Mouse (Mus musculus): ENCODE measurements around the gene Rab11fip4.

The Rab11fip4 gene

DNA sequence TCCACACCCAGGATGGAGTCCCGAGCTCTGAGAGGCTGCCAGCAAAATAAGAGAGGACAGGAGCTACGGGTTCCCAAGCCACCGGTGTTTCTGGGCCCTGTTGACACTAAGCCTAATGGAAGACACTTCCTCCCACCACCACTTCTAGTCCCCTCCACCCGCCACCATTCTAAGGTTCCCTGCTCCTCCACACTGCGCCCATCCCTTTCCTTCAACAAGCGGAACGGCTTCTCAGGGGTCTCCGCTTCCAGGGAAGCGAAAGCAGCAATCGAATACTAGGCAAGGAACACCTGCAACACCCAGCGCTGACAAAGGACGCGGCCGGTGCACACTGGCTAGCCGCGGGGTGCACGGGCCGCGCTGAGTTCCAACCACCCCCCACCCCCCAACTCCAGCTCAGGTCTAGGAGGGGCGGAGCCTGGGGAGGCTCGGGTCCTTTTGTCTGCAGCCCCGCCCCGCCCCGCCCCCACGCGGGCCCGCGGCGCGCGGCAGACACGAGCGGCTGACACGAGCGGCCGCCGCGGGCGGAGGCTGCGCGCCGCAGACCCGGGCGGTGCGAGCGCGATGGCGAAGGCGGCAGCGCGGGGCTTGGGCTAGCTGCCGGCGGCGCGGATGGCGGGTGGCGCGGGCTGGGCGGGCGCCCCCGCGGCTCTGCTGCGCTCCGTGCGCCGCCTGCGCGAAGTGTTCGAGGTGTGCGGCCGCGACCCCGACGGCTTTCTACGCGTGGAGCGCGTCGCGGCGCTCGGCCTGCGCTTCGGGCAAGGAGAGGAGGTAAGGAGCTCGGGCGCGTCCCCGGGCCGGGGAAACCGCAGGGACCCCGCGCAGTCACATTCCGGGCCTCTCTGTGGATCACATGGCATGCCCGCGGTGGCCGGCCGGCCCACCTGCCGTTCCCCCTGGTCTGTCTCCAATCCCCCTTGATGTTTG is at the start of gene Rab11fip4:
TSS of gene Rab11fip4 (plus strand) at position 549 of the 927 bp plus-strand sequence.
- DNase-seq (ENCODE audit: low spot score) = no peak

DNA sequence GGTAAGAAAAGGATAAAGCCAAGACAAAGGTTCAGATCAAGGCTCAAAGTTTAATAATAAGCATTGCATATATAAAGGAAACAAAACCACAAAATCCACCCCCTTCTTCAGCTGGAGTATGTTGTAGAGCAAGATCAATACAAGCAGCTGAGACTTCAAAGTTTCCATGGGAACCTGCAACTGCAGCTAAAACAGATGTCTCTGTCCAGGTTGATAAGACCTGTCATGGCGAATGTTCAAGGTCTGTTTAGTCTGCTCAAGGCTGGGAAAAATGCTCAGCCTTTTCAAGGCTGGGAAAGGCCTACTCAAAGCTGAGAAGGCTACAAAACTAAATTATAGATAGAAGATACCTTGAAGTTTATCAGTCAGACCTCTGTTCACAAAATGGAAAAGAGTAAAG is 38.4 kb upstream of the Rab11fip4 start:
- peak; percentile 5 for DNase-seq (ENCODE audit: low spot score)

DNA sequence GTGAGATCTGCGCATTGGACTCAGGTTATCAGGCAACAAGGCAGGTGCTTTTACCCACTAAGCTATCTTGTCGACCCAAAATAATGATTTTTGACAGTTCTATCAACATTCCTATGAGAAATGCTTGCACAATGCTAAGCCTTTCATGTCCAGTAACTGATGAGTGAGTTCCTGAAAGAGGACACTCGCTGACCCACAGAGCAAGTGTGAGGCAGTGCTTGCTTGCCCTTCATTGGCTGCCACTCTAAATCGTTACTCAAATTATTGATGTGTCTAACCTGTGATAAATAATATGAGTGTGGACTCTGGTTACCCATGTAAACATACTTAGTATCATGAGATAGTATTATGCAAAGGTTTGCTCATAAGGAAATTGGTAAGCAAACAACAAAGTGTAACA is 30.5 kb upstream of the Rab11fip4 start:
- DNase-seq (ENCODE audit: low spot score) = no peak

DNA sequence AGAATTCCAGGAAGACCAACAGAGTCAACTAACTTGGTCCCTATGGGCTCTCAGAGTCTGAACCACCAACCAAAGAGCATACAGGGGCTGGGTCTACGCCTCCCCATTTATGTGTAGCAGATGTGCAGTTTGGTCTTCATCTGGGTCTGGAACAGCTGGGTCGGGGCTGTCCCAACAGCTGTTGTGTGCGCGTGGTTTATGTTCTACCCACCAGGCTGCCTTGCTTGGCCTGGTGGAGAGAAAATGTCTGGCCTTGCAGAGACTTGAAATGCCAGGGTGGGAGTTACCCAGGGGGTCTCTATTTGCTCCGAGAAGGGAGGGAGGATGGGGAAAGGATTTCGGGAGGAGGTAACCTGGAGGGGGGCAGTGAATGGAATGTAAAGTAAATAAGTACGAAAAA is 27.5 kb upstream of the Rab11fip4 start:
- no peak for DNase-seq (ENCODE audit: low spot score)

DNA sequence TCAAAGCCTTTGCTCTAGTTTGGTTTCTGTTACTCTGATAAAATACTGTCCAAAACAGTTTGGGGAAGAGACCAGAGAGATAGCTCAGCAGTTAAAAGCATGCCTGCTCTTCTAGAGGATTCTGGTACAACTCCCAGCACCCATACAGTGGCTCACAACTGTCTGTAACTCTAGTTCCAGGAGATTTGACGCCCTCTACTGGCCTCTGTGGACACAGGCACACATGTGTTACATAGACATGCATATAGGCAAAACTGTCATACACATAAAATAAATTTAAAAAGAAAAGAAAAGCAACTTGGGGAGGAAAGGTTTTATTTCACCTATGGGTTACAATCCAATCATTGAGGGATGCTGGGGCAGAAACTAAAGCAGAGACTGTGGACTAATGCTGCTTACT is 24.1 kb upstream of the Rab11fip4 start:
- DNase-seq (ENCODE audit: low spot score) = no peak

DNA sequence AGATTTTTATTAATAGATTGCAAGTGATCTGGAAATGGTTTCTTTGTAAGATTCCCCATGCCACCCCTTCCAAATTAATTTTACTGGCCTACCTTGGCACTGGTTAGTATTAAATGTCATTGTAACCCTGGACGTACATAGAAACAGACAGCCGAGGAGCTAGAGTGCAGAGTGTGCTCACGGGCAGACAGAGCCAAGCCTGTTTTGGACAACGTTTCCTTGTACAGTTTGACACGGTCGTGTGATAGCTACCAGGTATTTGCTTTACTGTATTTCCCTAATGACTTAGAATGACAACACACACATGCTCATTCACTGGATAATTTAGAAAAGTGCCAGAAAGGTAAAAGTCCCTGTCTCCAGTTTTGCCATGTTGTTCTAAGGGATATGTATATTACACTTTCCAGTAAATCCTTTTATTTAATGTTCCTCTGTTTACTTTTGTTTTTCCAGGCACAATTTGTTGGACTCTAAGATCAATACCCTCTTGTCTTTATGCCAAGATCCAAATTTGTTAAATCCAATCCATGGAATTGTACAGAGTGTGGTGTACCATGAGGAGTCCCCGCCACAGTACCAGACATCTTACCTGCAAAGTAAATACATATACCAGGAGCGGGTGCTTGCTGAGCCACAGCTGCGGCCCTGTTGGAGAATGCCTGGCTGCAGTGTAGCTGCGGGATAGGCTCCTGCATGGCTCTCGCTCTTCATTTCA is 22.7 kb upstream of the Rab11fip4 start:
- no peak for DNase-seq (ENCODE audit: low spot score)

DNA sequence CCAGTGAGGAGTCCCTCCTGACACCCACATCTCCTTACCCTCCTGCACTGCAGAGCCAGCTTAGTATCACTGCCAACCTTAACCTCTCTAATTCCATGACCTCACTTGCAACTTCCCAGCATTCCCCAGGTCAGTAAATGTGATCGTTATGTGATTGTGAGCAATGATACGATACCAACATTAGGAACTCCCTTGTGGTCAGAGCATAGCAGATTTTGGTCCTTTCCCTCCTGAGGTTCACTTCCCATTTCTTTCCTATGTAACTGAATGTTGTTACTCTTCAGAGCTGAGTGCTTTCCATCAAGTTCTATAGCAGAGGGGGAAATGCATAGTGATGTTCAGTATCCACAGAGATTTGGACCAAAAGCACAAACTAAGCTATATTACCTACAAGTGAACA is 20.7 kb upstream of the Rab11fip4 start:
- no peak for DNase-seq (ENCODE audit: low spot score)

DNA sequence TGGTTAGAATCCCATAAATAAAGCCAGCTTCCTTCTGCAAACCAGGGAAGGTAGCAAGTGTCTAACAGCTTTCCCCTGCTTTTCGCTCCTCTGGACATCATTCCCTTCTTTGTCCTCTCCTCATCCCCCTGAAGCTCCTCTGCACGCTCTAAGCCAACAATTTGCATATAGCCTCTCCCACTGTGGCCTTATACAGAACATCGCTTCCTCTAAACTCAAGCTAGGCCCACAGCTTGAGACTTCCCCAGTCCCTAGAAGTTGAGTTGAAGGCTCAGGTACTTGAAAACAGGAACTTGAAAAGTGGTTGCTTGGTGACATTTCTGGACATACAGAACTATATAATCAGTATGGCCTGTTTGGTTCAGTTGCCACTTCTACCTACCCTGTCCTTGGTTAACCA is 17.2 kb upstream of the Rab11fip4 start:
- no peak for DNase-seq (ENCODE audit: low spot score)

DNA sequence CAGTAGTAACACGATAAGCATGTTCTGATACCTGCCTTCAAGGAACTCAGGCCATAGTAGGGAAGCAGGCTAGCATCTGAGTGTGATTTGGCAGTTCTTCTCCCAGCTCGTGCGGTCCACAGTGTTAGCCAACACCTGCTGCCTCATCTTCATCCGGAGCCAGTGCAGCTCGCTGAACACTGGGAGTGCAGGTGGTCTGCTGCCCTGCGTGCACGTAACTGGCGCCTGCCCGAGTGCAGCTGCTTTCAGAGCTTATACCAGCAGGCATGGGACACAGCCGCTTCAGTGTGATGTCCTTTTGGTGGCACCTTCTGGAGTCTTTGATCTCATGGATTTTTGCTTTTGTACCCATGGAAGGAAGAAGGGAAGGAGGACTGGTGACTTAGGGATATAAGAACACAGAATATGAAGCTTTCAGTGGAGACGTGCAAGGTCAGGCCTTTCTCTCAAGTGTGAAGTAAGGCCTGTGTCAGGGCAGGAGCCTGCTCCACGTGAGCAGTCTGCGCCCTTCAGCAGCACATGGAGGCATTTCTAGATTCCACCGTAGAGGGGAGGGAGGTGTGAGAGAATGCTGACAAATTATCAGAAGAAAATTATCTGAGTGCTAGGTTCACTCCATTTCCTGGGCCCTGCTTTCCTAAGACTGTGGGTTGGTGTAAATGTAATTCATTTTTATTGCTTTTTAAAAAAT is 15.5 kb upstream of the Rab11fip4 start:
- DNase-seq (ENCODE audit: low spot score) = no peak

DNA sequence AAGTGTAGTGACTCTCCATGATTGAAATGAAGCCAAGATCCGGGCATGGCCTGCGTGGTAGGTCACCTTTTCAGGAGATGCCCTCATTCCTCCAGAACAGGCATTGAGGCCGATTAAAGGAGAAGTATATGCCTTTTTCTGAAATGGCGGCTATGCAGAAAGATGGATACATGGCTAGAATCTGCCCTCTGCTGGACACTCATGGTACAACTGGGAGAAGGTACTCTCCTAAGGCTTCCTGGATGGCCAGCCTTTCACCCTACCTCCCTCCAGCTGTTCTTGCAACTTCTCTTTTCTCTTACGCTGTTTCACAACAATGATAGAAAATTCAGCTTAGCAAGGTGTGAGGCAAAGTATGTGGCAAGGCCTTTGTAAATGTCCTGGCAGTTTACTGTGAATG is 13.3 kb upstream of the Rab11fip4 start:
- peak; percentile 55 for DNase-seq (ENCODE audit: low spot score)

DNA sequence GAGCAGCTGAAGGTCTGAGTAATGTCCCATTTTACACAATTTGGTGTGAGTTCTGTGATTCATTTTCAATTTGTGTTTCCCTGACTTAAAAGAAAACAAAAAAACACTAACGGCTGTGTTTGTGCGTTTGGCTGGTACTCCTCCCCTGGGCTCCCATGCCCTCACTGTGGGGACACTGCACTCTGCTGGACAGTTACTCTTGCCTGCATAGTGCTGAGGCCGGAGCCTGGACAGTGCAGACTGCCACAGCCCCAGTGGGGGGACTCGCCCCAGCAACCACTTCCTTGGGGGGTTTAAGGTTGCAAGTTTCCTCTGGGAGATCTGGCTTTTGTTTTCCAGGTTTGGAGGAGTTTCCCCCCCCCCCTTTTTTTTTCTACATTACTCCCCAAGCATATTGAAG is 10.4 kb upstream of the Rab11fip4 start:
- DNase-seq (ENCODE audit: low spot score) = no peak

DNA sequence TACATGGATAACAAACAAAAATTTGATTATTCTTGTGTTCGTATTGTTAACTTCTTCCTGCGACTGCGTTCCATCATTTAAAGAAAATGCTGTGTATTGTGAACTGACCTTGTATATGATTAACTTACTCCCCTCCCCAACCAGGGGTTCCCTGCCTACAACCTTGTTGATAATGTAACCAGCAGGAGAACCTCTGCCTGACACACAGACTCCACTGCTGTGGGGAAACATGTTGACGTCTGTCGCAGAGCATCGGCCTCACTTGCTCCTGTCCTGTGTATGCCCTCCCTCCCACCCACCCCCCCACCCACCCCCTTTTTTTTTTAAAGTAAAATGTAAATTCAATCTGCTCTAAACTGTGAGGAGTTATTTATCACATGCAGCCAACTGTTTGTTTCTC is 9.8 kb upstream of the Rab11fip4 start:
- DNase-seq (ENCODE audit: low spot score) = no peak

DNA sequence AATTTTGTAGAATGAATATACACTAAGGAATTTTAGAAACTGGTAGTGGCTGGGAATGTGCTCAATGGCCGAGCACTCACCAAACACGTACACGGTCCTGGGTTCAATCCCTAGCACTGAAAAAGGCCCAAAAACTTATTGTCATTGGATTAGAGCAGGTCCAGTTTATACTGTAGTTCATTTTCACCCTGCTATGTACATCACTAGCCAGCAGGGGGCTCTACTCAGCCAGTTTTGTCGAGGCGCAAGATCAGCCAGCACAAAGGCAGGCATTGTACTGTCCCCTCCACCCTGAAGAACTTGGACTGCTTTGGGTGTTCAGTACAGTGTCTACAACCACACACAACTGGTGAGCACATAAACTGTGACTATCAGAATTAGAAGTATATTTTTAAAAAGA is 6.8 kb upstream of the Rab11fip4 start:
- DNase-seq (ENCODE audit: low spot score) = peak; percentile 57

DNA sequence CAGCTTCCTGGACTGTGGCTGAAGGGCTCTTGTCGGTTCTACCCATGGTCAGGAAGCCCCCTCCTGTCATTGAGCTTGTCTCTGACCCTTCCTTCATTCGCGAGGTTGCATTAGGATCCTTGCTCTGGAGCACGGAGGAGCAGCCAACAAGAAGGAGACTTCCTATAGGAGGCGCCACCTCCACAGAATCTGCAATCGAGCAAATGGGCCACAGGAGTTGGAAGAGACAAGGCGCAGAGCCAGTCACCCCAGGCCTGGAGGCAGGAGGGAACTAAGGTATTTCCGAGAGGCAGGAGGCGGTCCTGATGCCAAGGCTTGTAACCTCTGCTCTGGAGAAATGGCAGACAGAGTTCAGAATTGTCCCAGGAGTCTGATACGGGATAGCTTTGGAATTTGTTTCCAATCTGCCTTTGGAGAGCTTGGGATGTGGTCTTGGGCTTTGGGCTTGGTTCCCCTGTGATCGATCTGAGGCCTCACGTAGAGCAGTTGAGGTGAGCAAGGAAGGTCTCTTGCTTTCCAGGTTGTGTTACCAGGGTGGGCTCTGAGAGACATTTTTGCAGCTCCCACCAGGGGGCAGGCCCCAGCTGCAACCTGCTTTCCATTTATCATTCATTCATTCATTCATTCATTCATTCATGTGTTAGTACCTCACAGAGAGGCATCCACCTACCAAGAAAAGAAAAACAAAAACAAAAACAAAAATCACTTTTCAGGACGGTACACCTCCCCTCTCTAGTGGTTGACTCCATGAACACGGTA is 1.5 kb upstream of the Rab11fip4 start:
- DNase-seq (ENCODE audit: low spot score) = no peak

DNA sequence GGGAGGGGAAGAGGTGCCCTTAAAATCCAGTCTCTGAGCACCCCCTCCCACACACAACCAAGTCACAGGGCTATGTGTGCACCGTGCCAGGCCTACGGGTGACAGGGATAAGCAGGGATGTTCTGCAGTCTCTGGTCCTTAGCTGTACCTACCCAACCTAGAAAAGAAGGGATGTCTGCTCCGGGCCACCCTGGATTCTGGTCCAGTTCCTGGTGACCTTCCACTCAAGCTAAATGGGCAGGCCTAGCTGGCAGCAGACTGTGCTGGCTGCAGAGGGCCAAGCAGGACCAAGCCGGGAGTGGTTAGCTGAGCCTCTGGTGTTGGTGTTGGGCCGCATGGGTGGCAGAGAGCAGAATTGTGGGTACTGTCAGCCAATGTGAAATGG is 571 bp downstream of the Rab11fip4 start:
- DNase-seq (ENCODE audit: low spot score) = no peak

DNA sequence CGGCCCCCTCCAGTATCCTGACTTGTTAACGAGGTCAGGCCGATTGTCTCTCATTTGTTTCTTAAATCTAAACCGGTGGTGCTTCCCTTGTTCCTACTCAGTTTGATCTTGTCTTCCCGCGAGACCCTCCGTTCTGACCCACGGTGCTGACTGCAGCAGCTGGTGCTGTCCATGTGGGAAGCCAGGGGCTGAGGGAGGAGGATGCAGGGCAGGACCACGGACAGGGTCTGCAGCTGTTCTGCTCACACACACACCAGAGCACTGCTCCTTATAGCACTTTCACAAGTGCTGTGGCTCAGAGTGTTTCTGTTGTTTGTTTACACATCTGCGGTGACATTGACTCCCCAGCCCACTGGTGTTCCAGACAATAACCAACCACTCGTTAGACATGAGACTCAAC is 2.5 kb downstream of the Rab11fip4 start:
- no peak for DNase-seq (ENCODE audit: low spot score)

DNA sequence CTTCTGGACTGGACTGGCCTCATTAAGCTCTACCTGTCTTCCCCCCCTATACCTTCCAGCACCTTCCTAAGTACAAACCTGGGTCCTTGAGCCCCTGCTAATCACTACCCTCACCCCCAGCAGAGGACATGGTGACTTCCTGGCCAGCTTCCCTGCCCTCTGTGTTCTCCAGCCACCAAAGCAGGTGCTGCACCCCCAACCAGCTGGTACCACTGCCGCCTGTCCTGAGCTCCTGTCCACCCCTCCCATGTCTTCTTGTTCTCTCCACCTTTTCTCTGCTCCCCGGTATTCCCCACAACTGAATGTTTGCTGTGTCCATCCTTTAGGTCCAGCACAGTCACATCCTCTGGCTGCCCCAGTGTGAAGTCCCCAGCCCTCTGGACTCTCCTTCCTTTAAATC is 19.4 kb downstream of the Rab11fip4 start:
- DNase-seq (ENCODE audit: low spot score) = no peak

DNA sequence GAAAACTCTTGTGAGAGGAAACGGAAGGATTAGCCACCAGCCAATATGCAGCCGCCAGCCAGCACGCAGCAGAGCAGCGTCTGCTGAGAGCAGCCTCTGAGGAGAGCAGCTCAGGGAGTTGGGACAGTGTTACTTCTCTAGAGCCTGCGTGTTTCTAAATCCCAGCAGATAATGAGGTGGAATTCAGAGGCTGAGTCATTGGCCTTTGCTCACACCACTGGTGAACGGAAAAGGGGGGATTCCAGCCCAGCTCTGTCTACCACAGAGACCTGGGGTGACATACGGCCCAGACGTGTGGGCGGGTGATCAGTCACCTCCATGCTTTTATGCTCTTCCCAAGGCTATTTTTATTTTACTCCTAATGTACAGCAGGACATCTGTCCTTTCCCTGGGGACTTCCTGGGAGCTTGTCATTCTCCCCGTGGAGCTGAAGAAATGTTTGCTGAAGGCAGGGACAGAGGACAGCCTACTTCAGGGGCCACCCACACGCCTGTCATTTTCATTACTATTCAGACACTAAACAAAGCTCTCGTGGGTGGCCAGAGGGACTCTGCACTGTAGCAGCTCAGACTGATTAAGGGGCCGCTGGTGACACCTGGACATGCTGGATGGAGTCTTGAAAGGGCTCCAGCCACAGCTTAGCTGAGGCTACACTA is 20.1 kb downstream of the Rab11fip4 start:
- peak; percentile 18 for DNase-seq (ENCODE audit: low spot score)

DNA sequence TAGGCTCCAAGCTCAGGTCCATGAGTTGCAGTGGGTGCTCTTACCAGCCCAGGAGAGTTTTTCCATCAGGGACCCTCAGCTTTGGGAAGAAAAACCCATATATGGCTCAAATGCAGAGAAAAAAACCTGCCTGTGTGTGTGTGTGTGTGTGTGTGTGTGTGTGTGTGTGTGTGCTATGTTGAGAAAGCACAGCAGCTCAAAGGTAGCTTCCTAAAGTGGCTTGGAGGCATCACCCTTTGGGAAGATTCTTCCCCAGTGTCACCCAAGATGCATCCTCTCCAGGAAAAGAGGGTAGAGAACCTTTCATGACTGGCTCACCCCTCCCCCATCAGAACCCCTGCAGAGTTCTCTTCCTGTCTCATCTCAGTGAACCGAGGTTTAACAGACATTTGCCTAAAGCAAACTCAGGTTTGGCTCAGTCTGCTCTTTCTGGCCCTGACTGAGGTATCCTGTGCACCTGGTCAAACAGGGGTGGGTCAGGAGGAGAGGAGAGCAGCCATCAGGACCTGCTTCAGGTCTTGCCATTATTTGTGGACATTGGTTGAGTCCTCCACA is 21.1 kb downstream of the Rab11fip4 start:
- no peak for DNase-seq (ENCODE audit: low spot score)

DNA sequence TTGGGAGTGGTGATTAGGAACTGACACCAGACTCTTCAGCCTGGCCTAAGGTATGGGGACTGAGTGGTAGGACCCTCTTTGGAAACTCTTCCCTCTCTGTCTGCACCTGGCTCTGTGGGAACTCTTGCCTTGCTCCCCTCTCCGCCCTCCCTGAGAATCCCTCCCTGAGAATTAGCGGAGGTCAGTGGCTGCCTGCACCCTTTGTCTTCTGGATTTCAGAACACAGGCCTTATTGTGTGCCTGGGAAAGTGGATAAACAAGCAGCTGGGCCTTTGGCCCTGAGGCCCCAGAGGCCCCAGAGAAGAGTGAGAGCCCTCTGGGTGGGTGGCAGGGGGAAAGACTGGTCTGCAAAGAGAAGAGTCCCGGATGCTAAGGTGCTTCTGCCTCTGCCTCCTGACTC is 22.1 kb downstream of the Rab11fip4 start:
- no peak for DNase-seq (ENCODE audit: low spot score)

DNA sequence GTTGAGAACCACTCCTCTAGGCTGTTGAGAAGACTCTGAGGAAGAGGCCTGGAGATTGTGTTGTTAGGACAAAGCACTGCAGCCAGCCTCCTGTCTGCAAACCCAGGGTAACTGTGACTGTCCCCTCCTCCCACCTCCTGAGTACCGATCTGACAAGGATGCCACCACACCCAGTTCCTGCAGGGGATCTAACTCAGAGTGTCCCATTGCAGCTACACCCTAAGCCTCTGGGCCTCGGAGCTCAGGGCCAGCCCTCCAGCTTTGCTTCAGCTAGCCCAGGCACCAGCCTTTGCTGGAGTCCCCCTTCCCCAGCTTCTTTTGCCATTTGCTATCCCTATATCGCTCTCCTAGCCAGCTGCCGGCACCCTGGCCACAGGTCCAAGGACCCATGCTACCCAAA is 22.7 kb downstream of the Rab11fip4 start:
- DNase-seq (ENCODE audit: low spot score) = no peak
